Mouse (Mus musculus) adrenal gland, postnatal 4 days (tissue): ENCODE measurements around the gene Gm20388. TPM values are rescaled to one million over a fixed set of nuclear protein-coding genes. Genes with fewer than 3 reads are reported as not detected.

Source experiments
- DNase-seq, 2 experiments: peaks; one replicate each; pipeline ENCODE4 v3.0.0; 2021 to 2022; ENCODE audit warnings: low spot score in 2 of 2, mixed read lengths in 2 of 2
- total RNA-seq, 2 experiments: library from RNA; stranded (reverse); gene quantifications; 2 replicates each; pipeline ENCODE4 v1.2.3; 2021

Gm20388 gene
- total RNA-seq, 2 experiments from 2014 or later: 8.8 TPM; not detected in 1

DNA sequence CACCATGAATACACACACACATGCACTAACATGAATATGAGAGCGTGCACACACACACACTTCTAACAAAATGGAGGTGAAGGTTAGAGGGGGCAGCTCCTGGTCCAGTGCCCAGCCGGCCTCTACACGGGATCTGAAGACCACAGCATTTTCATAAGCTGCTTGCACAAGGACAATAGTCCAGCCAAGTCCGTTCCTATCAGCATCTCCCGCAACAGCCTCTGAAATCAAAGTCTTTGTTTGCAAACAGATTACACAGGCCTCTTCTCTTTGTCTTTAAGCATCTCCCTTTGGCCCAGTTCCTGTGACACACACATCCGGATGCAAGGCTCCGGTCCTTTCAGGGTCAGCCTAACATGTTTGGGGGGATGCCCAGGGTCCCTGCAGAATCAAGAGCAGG, 1958.3 kb downstream of the Gm20388 start:
- no peak for DNase-seq

DNA sequence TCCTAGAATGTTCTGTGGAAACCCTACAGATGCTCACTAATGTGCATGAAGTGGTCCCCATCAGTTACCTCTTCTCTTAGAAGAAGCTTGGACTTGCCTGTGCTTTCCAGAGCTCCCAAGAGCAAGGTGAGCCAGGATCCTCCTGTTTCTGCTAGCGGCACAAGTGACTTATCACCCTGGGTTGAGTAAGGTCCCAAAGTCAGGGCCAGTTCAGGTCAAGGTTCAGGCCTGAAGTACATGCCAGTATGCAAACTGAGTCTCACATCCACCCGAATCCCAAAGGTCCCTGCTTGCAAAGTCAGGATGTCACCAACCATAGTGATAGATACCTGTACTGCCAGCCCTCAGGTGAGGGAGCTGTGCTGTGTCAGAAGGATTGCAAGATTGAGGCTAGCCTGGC, 1959.5 kb downstream of the Gm20388 start:
- DNase-seq: no peak

DNA sequence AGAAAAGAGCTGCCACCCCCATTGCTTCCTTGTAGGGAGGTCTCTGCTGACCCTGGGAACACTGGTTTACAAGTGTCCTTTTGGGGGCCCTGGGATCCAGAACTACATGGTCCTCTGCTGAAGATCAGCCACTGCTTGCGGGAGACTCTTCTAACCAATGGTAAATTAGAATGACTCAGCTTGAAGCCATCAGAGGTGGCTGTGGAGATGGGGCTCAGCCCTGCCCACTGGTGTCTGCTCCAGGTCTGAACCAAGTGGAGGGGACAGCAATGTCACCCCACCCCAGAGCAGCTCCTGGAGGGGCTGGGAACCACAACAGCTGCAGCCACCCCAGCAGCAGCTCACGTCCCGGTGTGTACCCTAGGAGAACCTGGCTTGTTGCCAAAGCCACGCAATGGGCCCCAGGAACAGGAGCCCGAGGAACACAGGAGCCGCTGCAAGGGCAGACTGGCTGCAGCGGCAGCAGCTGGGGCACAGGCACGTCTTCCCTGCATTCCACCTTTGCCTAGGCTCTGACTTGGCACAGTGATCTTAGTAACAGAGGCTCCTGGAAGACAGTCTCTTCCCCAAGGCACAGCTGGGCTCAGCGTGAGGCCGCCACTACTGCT, 1961.3 kb downstream of the Gm20388 start:
- no peak for DNase-seq

DNA sequence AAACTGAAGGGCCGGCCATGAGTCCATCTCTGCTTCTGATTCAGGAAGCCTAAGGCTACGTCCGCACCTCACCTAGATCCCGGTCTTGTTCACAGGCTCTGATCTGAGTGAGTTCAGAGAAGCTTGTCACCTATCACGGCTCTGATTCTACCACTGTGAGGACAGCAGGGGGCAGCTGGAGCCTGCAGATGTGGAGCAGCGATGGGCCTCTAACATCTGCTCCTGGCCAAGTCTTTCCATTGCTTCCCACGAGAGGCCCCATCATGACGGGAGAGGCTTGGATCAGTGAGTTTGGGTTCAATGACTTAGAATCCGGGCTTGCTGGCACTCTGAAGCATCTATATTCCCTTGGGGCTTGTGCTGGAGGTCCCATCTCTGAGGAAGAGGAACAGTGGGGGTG, 1963.4 kb downstream of the Gm20388 start:
- DNase-seq: no peak

DNA sequence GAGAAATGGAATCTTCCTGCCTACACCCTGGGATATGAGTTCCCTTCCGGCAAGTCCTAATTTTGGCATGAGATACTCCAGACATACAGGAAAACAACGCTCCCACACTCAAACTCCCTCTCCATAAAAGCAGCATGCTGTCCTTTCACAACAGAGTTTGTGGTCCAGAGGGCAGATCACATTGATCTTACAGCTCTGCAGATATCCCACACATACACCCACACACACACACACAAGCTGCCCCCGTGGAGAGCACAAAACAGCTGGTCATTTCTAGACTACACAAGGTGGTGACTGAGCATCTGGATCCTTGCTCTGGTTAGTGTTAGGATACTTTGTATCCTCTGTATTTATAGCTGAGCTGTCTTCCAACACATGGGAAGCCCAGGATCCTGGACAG, 1964.4 kb downstream of the Gm20388 start:
- DNase-seq: no peak

DNA sequence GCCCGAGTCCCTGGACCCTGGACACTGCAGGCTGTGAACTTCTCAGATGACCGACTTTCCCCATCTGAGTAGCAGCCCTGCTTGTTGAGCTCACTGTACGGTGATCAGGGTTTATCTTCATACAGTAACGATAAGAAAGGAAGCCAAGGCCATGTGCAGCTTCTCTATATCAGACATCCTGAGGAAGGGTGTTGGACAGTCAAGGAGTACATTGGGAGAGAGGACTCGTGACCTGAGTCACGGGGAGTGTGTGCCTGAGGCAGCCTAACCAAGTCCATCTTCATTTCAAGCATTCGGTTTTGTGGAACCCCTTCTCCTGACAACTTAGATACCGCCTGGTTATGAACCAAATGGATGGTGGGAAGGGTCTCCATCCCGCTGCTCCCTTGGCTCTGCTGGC, 1964.9 kb downstream of the Gm20388 start:
- no peak for DNase-seq

DNA sequence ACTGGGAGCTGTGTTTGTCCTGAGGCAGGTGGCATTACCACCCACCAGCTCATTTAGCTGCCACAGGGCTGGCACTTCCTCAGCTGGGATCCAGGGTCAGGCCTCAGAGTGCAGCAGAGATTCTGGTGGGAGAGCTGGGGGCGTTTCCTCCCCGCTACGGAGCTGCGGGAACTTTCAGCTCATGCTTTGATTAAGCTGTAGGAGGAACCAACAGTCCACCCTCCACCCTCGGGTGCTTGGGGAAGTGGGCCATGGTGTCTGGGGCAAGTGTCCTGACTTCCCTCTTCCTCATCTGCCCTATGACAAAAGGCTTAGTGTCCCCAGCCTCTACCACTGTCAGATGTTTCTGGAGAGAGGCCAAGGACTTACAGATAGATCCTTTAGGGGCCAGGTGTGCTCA, 1966.6 kb downstream of the Gm20388 start:
- DNase-seq: no peak

DNA sequence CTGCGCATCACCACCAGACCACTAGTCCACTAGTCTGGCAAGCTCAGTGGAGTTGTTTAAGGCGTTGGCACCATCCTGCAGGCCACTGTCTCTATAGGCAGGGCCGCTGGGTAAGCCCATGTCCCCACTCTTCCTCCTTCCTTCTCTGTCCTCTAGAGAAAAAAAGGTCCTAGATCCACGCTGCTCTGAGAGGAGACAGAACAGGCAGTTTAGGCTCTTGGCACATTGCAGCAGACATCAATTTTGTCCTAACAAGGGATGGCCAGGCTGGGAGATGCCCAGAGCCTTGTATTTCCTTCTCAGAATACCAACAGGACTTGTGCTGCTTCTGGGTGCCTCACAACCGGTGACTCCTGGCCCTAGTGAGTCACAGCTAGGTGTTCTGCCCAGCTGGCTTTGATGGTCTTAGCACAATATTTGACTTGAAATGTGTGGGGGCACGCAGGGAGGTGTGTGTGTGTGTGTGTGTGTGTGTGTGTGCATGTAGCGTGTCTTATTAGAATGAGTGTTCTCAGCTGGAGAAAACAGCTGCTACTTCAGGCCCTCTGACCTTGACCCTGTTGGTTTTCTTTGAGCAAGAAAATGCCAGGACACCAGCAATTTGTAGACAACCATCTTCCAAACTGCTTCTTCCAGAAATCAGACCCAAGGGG, 1967.3 kb downstream of the Gm20388 start:
- DNase-seq: no peak

DNA sequence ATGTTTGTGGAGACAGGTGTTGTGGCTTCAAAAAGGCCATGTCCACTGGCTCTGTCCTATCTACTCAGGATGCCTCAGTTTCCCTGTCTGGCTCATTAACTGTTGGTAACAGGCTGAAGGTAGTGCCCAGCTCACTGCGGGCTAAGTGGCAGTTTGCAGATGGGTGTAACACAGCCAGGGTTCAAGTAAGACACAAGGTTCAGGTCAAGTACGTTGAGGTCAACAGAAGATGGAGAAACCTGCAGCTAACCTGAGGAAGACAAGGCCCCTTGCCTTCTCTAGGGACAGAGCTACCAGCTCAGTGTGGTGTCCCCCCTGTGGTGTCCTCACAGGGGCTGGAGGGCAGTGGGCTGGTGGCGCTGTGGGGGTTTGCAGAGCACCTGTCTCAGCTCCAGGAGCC, 1969.1 kb downstream of the Gm20388 start:
- DNase-seq: no peak

DNA sequence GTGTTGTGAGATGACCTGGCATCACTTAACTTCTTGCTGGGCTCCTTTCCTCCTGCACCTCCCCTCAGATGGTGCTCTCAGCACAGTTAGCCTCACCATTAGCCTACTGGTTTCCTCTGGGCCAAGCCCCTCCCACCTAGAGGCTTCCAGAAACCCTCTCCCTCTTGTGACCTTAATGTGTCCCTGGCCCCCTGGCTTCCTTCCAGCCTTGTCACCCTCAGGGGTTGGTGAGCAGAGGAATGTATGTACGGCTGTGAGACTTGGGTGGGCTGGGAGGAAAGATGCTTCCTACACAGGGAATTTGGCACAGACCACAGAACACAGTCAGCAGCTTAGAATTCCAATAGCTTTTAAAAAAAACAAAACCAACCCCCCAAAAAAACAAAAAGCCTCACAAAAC, 1970.2 kb downstream of the Gm20388 start:
- DNase-seq: no peak

DNA sequence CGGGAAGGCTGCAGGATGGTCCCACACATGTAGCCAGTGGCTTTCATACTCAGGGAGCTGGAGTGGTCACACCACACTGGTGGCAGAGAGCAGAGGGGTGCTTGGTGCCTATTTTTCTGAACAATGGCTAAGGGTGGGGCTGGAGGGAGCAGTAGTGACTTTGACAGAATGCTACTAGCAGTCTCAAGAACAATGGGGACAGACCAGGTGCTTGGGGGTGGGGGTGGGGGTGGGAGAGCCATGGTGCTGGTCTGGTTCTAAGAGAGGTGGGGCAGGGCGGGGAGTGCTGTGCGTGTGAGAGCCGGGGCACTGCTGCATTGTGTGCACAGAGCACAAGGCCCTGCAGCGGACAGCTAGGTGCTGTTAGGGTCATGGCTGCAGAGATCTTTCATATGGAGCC, 1971.3 kb downstream of the Gm20388 start:
- DNase-seq: no peak

DNA sequence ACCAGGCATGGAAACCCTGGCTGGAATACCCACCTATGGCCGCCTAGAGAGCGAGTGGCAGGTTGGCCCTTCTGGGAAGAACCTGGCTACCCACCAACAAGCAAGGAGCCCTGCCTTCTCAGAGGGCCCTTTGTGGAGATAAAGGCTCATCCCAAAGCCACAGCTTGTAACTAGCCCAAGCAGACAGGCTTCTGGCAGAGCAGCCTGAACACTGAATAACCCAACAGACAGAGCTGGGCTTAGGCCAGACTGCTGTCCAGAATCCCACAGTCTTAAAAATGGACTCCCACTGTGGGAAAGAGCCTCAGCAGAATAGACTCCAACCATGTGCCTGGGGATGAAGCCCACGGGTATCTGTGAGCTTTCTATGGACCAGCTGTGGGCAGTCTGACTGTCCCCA, 1973.5 kb downstream of the Gm20388 start:
- DNase-seq: no peak

DNA sequence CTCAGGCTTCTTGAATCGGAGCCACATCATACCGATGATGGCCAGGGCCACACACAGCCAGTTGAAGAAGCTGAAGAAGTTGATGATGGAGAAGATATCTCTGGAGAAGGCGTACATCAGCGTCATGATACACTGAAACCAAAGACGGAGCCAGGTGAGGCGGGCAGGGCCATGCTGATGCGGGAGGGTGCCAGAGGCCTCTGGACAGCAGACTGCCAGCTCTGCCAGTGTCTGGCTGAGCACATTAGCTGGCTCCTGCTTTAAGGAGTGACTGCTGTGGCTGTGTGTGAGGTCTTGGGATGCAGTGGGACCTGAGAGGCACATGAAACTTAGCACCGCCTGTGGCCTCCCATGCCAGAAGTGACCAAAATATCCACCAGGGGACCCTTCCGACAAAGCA, 1974.4 kb downstream of the Gm20388 start:
- no peak for DNase-seq

DNA sequence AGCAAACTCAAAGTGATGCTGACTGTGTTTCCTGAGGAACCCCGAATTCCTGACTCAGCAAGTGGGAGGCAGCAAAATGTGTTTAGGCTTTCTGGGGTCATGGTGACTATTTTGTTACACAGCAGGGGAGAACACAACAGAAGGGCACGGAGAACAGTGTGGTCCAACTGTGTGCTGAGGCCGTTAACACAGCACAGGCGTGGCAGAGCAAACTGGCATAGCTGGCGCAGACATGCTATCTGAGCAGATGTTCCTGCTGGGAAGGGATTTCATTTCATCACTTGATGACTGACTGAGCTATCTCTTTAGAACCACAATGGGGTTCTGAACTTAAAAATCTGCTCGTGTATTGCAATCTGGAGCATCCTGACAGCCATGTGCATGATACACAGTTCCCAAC, 1974.8 kb downstream of the Gm20388 start:
- no peak for DNase-seq

DNA sequence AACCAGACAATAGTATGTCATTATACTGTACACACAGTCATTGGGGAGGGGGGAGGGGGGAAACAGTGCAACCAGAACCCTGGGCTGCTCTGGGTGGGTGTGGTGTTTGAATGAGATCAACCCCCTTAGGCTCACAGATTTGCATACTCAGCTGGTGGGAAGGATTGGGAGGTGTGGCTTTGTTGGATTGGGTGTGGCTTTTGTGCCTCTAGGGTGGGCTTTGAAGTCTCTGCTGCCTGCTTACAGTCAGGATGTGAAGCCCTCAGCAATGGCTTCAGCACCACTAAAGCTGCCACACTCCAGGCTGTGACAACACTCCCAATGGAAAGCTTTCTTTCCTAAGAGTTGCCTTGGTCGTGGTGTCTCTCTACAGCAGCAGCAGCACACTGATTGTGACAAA, 1976.9 kb downstream of the Gm20388 start:
- DNase-seq: no peak

DNA sequence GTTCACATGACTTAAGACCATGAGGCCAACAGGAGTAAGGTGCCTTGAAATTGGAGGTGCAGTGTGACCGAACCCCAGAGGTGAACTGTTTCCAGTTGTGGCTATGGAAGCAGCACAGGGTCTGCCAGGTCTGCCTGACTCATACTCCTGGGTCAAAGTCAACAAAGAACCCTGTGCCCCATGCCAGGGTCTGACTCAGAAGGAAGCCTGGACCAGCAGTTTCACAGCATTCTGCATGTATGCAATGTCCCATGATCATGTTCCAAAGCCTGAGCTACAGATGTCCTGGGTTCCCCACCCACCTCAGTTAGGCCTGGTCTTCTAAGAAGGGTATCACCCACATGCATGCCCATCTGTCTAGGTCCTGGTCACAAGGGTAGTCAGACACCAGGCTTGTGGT, 1978.7 kb downstream of the Gm20388 start:
- DNase-seq: no peak

DNA sequence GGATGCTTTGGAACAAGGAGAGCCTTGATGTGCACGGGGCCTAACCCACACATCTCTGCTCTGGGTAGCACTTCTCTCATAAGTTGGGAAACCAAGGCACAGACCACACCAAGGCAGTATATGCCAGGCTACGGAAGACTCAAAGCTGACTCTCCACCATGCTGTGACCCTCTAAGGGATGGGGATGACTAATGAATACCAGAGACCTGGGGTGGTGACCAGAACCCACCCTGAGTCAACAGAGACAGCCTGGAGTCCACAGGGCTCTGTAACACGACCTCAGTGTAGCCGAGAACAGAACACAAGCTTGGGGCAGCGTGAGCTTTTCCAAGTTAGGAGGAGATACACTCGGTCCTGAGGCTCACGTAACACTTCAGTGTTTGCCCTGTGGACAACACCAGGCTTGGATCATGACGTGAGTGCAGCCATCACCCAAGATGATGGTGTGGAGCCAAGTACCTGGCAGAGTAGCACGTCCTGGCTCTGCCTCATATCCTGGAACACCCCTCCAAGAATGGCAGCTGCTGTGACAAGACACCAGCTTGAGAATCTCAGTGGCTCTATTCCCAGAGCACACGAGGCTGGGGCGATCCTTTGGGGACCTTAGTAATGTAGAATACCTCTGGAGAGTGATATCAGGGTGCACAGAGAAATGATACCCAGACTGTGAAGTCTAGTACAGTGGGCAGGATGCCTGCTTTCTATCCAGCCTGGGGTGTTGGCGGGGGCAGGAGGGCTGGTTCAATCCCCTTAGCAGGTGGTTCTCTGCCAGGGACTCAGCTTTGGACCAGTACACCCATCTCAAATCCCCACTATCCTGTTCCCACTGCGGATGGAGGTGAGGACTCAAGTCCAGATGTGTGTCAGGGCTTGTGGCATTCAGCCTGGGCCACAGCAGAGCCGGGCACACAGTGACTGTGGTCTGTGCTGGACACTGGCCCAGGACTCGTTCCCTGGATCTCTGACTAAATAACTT, 1979.5 kb downstream of the Gm20388 start:
- no peak for DNase-seq

DNA sequence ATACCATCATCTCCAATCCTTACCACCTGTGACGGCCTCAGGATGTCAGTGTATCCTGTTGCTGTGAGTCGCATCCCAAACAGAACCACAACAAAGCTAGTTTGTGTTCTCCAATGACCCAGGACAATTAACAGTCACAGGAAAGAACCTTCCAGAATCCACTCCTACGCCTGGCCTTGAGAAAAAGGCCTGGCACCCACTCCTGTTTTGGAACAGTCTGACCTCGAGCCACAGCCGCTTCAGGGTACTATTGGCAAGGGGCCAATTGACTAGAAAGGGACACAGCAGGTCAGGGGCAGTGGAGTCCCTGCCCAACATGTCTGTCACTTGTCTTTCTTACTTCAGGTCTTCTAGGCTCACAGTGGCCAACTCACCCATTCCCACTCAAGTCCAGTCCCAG, 1982.2 kb downstream of the Gm20388 start:
- no peak for DNase-seq

DNA sequence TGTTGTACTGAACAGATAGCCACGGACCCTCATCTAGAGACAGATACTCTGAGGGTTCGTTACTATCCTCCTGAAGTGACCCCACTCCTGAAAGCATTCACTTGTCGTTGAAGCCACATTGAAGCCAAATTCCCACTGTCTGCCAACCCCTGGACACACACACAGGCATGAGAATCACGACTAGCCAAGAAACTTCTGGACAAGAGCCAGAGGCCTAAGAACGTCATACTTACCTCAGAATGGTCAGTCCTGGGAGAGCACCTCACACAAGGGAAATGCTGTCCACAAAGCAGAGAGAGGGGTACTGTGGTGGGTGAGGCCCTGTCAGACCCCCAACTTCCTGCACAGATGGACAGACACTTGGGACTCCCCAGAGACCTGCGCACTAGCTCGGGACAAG, 1985.3 kb downstream of the Gm20388 start:
- DNase-seq: no peak

DNA sequence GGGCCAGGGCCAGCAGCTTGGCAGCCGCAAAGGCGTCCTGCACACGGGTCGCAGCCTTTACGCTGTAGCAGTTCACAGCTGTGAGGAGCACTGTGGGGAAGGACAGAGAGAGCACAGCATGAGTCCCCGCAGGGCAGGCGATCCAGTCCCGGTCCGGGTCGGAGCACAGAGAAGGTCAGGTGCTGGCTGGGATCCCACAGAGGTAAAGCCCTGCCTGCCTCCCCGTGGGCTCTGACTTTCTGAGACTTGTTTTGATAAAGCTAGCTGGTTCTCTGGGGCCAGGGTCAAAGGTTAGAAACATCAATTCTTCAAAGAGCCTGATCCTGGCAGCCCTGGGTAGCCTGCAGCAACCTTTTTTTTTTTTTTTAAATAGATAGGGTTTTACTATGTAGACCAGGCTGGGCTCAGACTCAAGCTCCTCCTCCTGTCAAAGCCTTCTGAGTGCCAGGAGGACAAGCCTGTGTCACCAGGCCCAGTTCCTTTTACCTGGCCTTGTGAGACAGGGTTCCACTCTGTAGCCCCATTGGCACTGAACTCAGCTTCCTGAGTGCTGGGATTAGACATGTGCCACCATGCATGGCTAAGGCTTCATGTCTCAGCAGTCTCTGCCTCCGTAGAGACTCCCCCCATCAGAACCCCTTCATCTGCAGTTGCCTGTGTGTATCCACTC, 1986.0 kb downstream of the Gm20388 start:
- DNase-seq: no peak

DNA sequence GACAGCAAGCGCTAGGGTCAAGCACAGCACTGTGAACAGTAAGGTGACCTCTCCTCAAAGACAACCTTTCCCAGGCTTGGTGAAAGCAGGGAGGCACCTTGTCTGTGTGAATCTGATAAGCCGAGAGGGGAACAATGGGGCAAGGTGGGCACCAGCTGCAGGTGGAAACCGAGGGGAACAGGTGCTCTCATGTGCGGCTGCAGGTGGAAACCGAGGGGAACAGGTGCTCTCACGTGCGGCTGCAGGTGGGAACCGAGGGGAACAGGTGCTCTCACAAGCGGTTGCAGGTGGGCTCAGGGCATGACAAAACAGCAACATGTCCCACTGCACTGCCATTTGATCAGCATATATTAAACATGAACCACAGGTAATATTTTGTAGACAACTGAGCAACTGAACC, 1986.6 kb downstream of the Gm20388 start:
- no peak for DNase-seq
